Mouse (Mus musculus) heart, postnatal 0 days (tissue): ENCODE data around the gene Atxn3. TPM values are rescaled to one million over a fixed set of nuclear protein-coding genes. Genes with fewer than 3 reads are reported as not detected.

Experiments used
- ATAC-seq: fragments of 200-750 bp; cut with Nextera tagmentation; 2 replicates; pipeline ENCODE4 v1.8.0; 2017; ENCODE audit warnings: low read depth, moderate number of reproducible peaks, moderate library complexity; ENCODE audit not compliant: insufficient read depth
- DNase-seq: peaks from one replicate; pipeline ENCODE4 v3.0.0-alpha.2; 2016; ENCODE audit warnings: low spot score
- H3K27ac ChIP-seq: fragments of 300-500 bp; sonication (generic); 2 replicates; pipeline ENCODE4 v1.5.1; 2014; ENCODE audit warnings: low read depth, mild to moderate bottlenecking
- H3K27me3 ChIP-seq: fragments of 300-500 bp; sonication (generic); 2 replicates; pipeline ENCODE4 v1.6.1; 2014; ENCODE audit warnings: low read length, mixed read lengths; ENCODE audit not compliant: control insufficient read depth, insufficient read depth
- H3K36me3 ChIP-seq: fragments of 300-500 bp; sonication (generic); replicated peaks from 2 replicates; pipeline ENCODE4 v1.6.1; 2014; ENCODE audit warnings: low read length, mixed read lengths; ENCODE audit not compliant: control insufficient read depth, insufficient read depth
- H3K4me1 ChIP-seq: fragments of 300-500 bp; sonication (generic); 2 replicates; pipeline ENCODE4 v1.6.1; 2014; ENCODE audit warnings: antibody characterized with exemption; ENCODE audit not compliant: control insufficient read depth, insufficient read depth
- H3K4me2 ChIP-seq: fragments of 300-500 bp; sonication (generic); 2 replicates; pipeline ENCODE4 v1.6.1; 2014; ENCODE audit warnings: low read depth, mild to moderate bottlenecking, low read length, moderate library complexity
- H3K4me3 ChIP-seq: fragments of 300-500 bp; sonication (generic); 2 replicates; pipeline ENCODE4 v1.5.1; 2014; ENCODE audit warnings: low read depth, low read length
- H3K9ac ChIP-seq: fragments of 300-500 bp; sonication (generic); replicated peaks from 2 replicates; pipeline ENCODE4 v1.6.1; 2014; ENCODE audit warnings: low read depth, low read length, mixed read lengths
- H3K9me3 ChIP-seq: fragments of 300-500 bp; sonication (generic); replicated peaks from 2 replicates; pipeline ENCODE4 v1.6.1; 2016; ENCODE audit warnings: low read length; ENCODE audit not compliant: control insufficient read depth
- CTCF ChIP-seq: IDR thresholded peaks from 2 replicates; pipeline ENCODE4 v1.5.1; 2016; ENCODE audit warnings: antibody characterized with exemption, control low read depth, low read depth
- EP300 ChIP-seq: IDR thresholded peaks from 2 replicates; pipeline ENCODE4 v1.6.1; 2016; ENCODE audit warnings: antibody characterized with exemption, low read depth
- WGBS: fragments of 180-500 bp; shearing (Covaris S2); extraction: QIAGEN DNeasy Blood & Tissue Kit; methylation state at CpG from one replicate; pipeline ENCODE4 v1.1.7; 2014; 5-methylcytosine and 5-hydroxymethylcytosine counted together
- polyA plus RNA-seq: library from polyadenylated mRNA; unstranded; fragments of >200 nt; fragmentation: Nextera tagmentation; extraction: Ambion mirVana; gene quantifications from 2 replicates; pipeline ENCODE4 v1.2.1, GENCODE M21; 2015
- total RNA-seq: library from RNA; depleted of rRNA; stranded (reverse); fragments of >200 nt; gene quantifications from 2 replicates; pipeline ENCODE4 v1.2.3, GENCODE M21; 2014; ENCODE audit warnings: low replicate concordance; rRNA removed

Gene Atxn3
- 8.4 and 15.8 TPM in 2 replicates for total RNA-seq
- 6.8 and 7.2 TPM in 2 replicates for polyA plus RNA-seq

DNA sequence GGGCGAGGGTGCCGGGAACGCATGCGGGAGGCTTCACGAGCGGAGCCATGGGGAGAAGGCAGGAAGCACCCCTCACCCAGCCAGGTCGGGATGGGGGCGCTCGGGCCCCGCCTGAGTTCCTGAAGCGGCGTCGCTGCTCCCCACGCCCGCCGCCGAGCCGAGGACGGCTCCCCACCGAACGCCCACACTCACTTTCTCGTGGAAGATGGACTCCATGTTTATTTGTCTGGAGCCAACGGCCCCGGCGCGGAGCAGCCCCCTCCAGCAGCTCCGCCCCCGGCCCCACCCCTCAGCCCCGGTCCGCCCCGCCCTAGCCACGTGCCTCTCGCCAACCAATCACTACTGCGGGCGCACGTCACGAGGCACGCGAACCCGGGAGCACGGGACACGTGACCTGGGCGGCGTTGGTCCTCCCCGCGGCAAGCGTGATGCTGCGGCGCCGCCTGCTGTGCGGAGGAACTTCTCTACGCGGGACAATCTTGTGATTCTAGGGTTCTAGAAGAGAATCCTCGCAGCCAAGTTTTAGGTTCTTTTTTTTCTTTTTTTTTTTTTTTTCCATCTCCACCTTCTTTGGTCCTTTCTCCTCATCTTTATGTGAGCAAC, at the start of gene Atxn3:
TSS of gene Atxn3 (minus strand) at position 305 of the 603 bp plus-strand sequence.
- peak within 1 kb of the TSS; percentile 81 for H3K4me2 ChIP-seq
- TF ChIP-seq CTCF, result peak; percentile 76
- 0 out of 2 replicates have a peak, but pooled peaks have one; percentile 19 for TF ChIP-seq EP300
- H3K36me3 ChIP-seq, result no peaks in the 10 kb centered on the region
- WGBS, result under 1% methylated on average over 47 of the region's 54 CpGs
- peak; percentile 100 for ATAC-seq
- no peaks in the 10 kb centered on the region for H3K27me3 ChIP-seq
- peak within 1 kb of the TSS; percentile 75 for H3K9ac ChIP-seq
- H3K4me3 ChIP-seq, result peak within 1 kb of the TSS; percentile 76
- H3K4me1 ChIP-seq, result peaks cover 10% of the 10 kb centered on the region; the same call in 1 of the 2 replicates
- peak within 1 kb of the TSS; percentile 74 for H3K27ac ChIP-seq
- peak; percentile 96 for DNase-seq
- H3K9me3 ChIP-seq, result no peaks in the 10 kb centered on the region

DNA sequence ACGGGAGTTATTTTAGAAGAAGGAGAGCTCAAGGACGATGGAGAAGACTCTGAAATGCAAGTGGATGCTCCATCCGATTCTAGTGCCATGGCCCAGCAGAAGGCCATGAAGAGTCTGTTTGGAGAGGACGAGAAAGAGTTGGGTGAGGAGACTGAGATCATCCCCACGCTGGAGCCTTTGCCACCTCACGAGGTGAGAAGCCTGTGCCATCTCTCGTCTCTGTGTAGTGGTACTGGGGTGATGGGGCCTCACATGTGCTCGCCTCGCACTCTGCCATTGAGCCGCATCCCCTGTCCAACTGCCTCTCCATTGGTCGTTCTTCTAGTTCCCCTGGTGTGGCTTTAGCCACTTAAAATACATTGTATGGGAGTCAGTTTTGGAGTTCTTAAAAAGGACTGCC, 42.7 kb upstream of the Atxn3 start:
- Histone ChIP-seq H3K9ac (no peak overlapping the region), H3K9me3 (no peaks in the 10 kb centered on the region), H3K4me2 (no peak overlapping the region), H3K27me3 (no peaks in the 10 kb centered on the region), H3K4me1 (no peaks in the 10 kb centered on the region), H3K4me3 (no peak overlapping the region), H3K36me3 (peaks cover 89% of the 10 kb centered on the region), H3K27ac (no peak overlapping the region)
- ATAC-seq (no peak), DNase-seq (no peak)
- TF ChIP-seq CTCF, result no peak
- TF ChIP-seq EP300, result no peak
- 88% methylated on average over 11 of the region's 11 CpGs for WGBS

DNA sequence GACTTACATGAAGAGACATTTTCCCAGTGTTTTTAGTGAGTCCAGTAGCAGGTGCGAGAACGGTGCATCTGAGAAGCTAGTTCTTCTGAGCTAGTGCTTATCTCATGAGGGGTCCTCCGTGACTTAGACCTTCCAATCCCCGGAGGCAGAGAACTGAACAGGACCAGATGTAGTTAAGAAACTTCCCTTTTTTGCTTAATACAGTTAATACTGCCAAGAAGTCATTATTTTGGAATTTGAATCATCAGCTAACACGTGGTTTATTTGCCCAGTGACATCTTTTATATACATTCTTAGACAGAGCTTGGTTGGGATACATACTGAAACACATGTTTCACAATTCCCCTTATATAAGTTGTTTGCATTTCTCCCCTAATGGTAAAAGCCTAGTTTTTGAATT, 40.9 kb upstream of the Atxn3 start:
- 82% methylated on average over 5 of the region's 5 CpGs for WGBS
- peaks cover 83% of the 10 kb centered on the region for H3K36me3 ChIP-seq
- no peaks in the 10 kb centered on the region for H3K4me1 ChIP-seq
- no peaks in the 10 kb centered on the region for H3K27me3 ChIP-seq
- DNase-seq, result no peak
- H3K27ac ChIP-seq, result no peak overlapping the region
- no peak for ATAC-seq
- no peak overlapping the region for H3K4me3 ChIP-seq
- no peaks in the 10 kb centered on the region for H3K9me3 ChIP-seq
- no peak overlapping the region for H3K4me2 ChIP-seq
- TF ChIP-seq CTCF (no peak), EP300 (no peak)
- no peak overlapping the region for H3K9ac ChIP-seq

DNA sequence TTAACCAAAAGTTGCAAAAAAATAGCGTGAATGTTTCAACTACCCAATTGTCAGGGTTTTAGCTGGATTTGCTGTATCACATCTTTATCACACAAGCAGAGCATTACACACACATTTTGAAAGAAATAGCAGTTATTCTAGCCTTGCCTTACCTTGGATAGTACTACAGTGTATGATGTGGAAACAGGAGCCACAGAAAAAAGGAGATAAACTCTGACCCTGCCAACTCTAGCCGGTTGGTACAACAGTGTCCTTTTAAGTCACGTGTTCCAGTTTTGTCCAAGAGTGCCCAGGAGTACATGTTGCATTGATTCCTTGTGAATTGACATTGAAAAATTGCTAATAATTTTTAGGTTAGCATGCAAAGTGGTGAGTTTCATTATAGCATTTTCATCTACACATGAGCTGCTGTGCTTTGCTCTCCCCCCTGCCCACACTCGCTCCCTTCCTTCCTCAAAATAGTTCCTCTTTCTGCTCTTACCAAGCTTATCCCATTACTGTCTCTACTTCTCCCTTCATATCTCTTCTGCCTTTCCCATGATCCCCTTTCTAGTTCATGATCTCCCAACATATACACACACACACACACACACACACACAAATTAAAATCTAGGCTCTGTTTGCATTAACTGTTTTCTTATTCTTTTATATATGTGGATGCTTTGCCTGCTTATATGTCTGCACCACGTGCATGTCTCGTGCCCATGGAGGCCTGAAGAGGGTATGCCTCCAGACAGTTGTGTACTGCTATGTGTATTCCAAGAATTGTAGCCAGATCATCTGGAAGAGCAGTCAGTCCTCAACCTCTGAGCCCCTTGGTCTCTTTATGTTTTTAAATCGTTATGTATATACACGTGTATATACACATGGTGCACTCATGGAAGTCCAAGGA, 36.8 kb upstream of the Atxn3 start:
- Histone ChIP-seq H3K9me3 (no peaks in the 10 kb centered on the region), H3K4me2 (no peak overlapping the region), H3K4me3 (no peak overlapping the region), H3K9ac (no peak overlapping the region), H3K27ac (no peak overlapping the region), H3K36me3 (peaks cover 81% of the 10 kb centered on the region), H3K27me3 (no peaks in the 10 kb centered on the region), H3K4me1 (no peaks in the 10 kb centered on the region)
- WGBS, result 90% methylated on average over 8 of the region's 8 CpGs
- ATAC-seq (no peak), DNase-seq (no peak)
- TF ChIP-seq EP300, result no peak
- no peak for TF ChIP-seq CTCF

DNA sequence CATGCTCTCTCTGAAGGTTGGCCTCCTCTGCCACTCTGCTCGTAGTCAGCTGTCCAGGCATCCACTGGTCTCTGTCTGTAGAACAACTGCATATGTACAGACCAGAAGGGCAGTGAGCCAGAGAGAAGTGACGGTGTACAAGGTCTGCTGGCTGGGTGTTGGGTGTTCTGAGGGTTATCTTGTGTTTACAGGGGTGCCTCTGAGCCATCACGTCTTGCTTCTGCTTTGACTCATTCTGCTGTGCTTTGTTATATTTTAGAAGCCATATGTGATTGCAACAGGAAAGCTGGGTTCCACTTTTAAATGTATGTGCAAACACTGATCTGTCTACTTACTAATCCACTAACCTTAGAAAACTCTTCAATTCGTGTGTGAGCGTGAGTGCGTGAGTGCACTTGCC, 29.6 kb upstream of the Atxn3 start:
- H3K4me1 ChIP-seq, result no peaks in the 10 kb centered on the region
- H3K9ac ChIP-seq, result no peak overlapping the region
- no peak for ATAC-seq
- H3K9me3 ChIP-seq, result no peaks in the 10 kb centered on the region
- H3K27ac ChIP-seq, result no peak overlapping the region
- DNase-seq, result no peak
- H3K27me3 ChIP-seq, result no peaks in the 10 kb centered on the region
- peaks cover 83% of the 10 kb centered on the region for H3K36me3 ChIP-seq
- H3K4me2 ChIP-seq, result no peak overlapping the region
- WGBS, result 86% methylated on average over 6 of the region's 6 CpGs
- TF ChIP-seq EP300 (no peak), CTCF (no peak)
- H3K4me3 ChIP-seq, result no peak overlapping the region
